Mouse (Mus musculus): ENCODE results near the gene Atpif1. TPM values are rescaled to one million over a fixed set of nuclear protein-coding genes. Genes with fewer than 3 reads are reported as not detected.
"Not testable (repeated sequence)": the region's sequence is repeated elsewhere in the genome, so short reads cannot be mapped to it uniquely, and the experiment has no call there.

Gene Atpif1
- total and polyA plus RNA-seq, 2 experiments, result 25.9 to 87.1 TPM

GRCm38 (mm10) chr4:132488976-132489375 is 44.5 kb downstream of the Atpif1 start:
- Histone ChIP-seq H3K27ac (replicated peaks; ENCODE audit: insufficient read depth, low read depth, low read length) (peak overlapping the region; percentile 71), H3K36me3 (ENCODE audit: control insufficient read depth, insufficient read depth, low read length) (0 out of 2 replicates have a peak, but pooled peaks cover 2% of the 10 kb centered on the region), H3K4me3 (ENCODE audit: insufficient read depth, low read depth, low read length) (no peak overlapping the region), H3K79me2 (ENCODE audit: control insufficient read depth, insufficient read depth, low read length) (no peaks in the 10 kb centered on the region), H3K27me3 (ENCODE audit: control insufficient read depth, insufficient read depth, low read length) (no peaks in the 10 kb centered on the region), H3K9ac (ENCODE audit: low read depth, low read length) (no peak overlapping the region), H3K4me1 (ENCODE audit: control insufficient read depth, insufficient read depth, low read length) (peaks cover 46% of the 10 kb centered on the region)
- DNase-seq (ENCODE audit: extremely low read depth, low read depth, low spot score), result no peak
- 78% methylated on average over 6 of the region's 6 CpGs for WGBS
- TF ChIP-seq POLR2A (IDR thresholded peaks at IDR 0.05; ENCODE audit: extremely low read depth, insufficient read depth, low read length) (no peak), CTCF (IDR thresholded peaks at IDR 0.05; ENCODE audit: low read depth, low read length) (no peak)

GRCm38 (mm10) chr4:132488521-132488920 is 44.9 kb downstream of the Atpif1 start:
- no peaks in the 10 kb centered on the region for H3K27me3 ChIP-seq (ENCODE audit: control insufficient read depth, insufficient read depth, low read length)
- H3K36me3 ChIP-seq (ENCODE audit: control insufficient read depth, insufficient read depth, low read length), result no peaks in the 10 kb centered on the region
- no peak for TF ChIP-seq CTCF (IDR thresholded peaks at IDR 0.05; ENCODE audit: low read depth, low read length)
- no peak for TF ChIP-seq POLR2A (IDR thresholded peaks at IDR 0.05; ENCODE audit: extremely low read depth, insufficient read depth, low read length)
- 3% methylated on average over 3 of the region's 3 CpGs for WGBS
- DNase-seq (ENCODE audit: extremely low read depth, low read depth, low spot score), result peak; percentile 96
- peak overlapping the region; percentile 51; the same call in 1 of the 2 replicates for H3K9ac ChIP-seq (ENCODE audit: low read depth, low read length)
- H3K27ac ChIP-seq (replicated peaks; ENCODE audit: insufficient read depth, low read depth, low read length), result peak overlapping the region; percentile 84
- peaks cover 48% of the 10 kb centered on the region for H3K4me1 ChIP-seq (ENCODE audit: control insufficient read depth, insufficient read depth, low read length)
- no peaks in the 10 kb centered on the region for H3K79me2 ChIP-seq (ENCODE audit: control insufficient read depth, insufficient read depth, low read length)
- no peak overlapping the region for H3K4me3 ChIP-seq (ENCODE audit: insufficient read depth, low read depth, low read length)

DNA sequence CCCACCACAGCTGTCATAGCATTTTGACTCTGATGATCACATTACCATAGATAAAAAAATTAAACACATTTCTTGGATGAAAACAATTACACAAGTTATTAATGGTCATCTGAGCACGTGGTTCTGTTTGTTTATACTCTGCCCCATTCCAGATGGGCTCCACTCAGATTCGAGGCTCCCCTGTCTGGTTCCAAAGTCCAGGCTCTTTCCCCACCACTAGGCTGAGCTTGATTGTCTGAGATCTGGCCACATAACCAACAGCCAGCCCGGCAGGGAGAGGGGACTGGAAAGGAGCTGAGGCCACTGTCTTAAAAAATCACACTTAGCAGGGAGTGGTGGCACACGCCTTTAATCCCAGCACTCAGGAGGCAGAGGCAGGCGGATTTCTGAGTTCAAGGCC is 48.6 kb downstream of the Atpif1 start:
- no peak overlapping the region for H3K9ac ChIP-seq (ENCODE audit: low read depth, low read length)
- H3K79me2 ChIP-seq (ENCODE audit: control insufficient read depth, insufficient read depth, low read length), result no peaks in the 10 kb centered on the region
- H3K27me3 ChIP-seq (ENCODE audit: control insufficient read depth, insufficient read depth, low read length), result no peaks in the 10 kb centered on the region
- TF ChIP-seq CTCF (IDR thresholded peaks at IDR 0.05; ENCODE audit: low read depth, low read length), result no peak
- WGBS, result 17% methylated on average over 5 of the region's 5 CpGs
- peak; percentile 97 for DNase-seq (ENCODE audit: extremely low read depth, low read depth, low spot score)
- peaks cover 28% of the 10 kb centered on the region for H3K4me1 ChIP-seq (ENCODE audit: control insufficient read depth, insufficient read depth, low read length)
- no peaks in the 10 kb centered on the region for H3K36me3 ChIP-seq (ENCODE audit: control insufficient read depth, insufficient read depth, low read length)
- H3K4me3 ChIP-seq (ENCODE audit: insufficient read depth, low read depth, low read length), result no peak overlapping the region
- peak overlapping the region; percentile 34 for H3K27ac ChIP-seq (replicated peaks; ENCODE audit: insufficient read depth, low read depth, low read length)

GRCm38 (mm10) chr4:132484231-132484630 is 49.2 kb downstream of the Atpif1 start:
- H3K4me3 ChIP-seq (ENCODE audit: insufficient read depth, low read depth, low read length), result no peak overlapping the region
- no peaks in the 10 kb centered on the region for H3K36me3 ChIP-seq (ENCODE audit: control insufficient read depth, insufficient read depth, low read length)
- H3K9ac ChIP-seq (ENCODE audit: low read depth, low read length), result no peak overlapping the region
- H3K4me1 ChIP-seq (ENCODE audit: control insufficient read depth, insufficient read depth, low read length), result peaks cover 25% of the 10 kb centered on the region
- peak; percentile 50 for DNase-seq (ENCODE audit: extremely low read depth, low read depth, low spot score)
- H3K27ac ChIP-seq (replicated peaks; ENCODE audit: insufficient read depth, low read depth, low read length), result peak overlapping the region; percentile 34
- WGBS, result 51% methylated on average over 4 of the region's 4 CpGs
- H3K79me2 ChIP-seq (ENCODE audit: control insufficient read depth, insufficient read depth, low read length), result no peaks in the 10 kb centered on the region
- TF ChIP-seq CTCF (IDR thresholded peaks at IDR 0.05; ENCODE audit: low read depth, low read length) (no peak), POLR2A (IDR thresholded peaks at IDR 0.05; ENCODE audit: extremely low read depth, insufficient read depth, low read length) (no peak)
- H3K27me3 ChIP-seq (ENCODE audit: control insufficient read depth, insufficient read depth, low read length), result no peaks in the 10 kb centered on the region

- 9% methylated on average over 13 of the region's 13 CpGs for whole genome bisulfite sequencing
- H3K4me3 ChIP-seq (ENCODE audit: insufficient read depth, low read depth, low read length), result no peak overlapping the region
- H3K27ac ChIP-seq (replicated peaks; ENCODE audit: insufficient read depth, low read depth, low read length), result peak overlapping the region; percentile 79
- H3K79me2 ChIP-seq (ENCODE audit: control insufficient read depth, insufficient read depth, low read length), result no peaks in the 10 kb centered on the region
- H3K4me1 ChIP-seq (ENCODE audit: control insufficient read depth, insufficient read depth, low read length), result peaks cover 17% of the 10 kb centered on the region
- no peaks in the 10 kb centered on the region for H3K27me3 ChIP-seq (ENCODE audit: control insufficient read depth, insufficient read depth, low read length)
- no peaks in the 10 kb centered on the region for H3K36me3 ChIP-seq (ENCODE audit: control insufficient read depth, insufficient read depth, low read length)
- DNase-seq (ENCODE audit: extremely low read depth, low read depth, low spot score), result peak; percentile 98
- TF ChIP-seq CTCF (IDR thresholded peaks at IDR 0.05; ENCODE audit: low read depth, low read length), result no peak
- TF ChIP-seq POLR2A (IDR thresholded peaks at IDR 0.05; ENCODE audit: extremely low read depth, insufficient read depth, low read length), result no peak
- no peak overlapping the region for H3K9ac ChIP-seq (ENCODE audit: low read depth, low read length)
Measured at GRCm38 (mm10) chr4:132482956-132483608, 50.4 kb downstream of the Atpif1 start.

- not testable (repeated sequence) for H3K36me3 ChIP-seq (ENCODE audit: control insufficient read depth, insufficient read depth, low read length); DNase-seq (ENCODE audit: extremely low read depth, low read depth, low spot score); H3K79me2 ChIP-seq (ENCODE audit: control insufficient read depth, insufficient read depth, low read length); H3K27me3 ChIP-seq (ENCODE audit: control insufficient read depth, insufficient read depth, low read length); H3K9ac ChIP-seq (ENCODE audit: low read depth, low read length); H3K27ac ChIP-seq (replicated peaks; ENCODE audit: insufficient read depth, low read depth, low read length); H3K4me3 ChIP-seq (ENCODE audit: insufficient read depth, low read depth, low read length)
- 81% methylated on average over 3 of the region's 3 CpGs for WGBS
- H3K4me1 ChIP-seq (ENCODE audit: control insufficient read depth, insufficient read depth, low read length), result peaks cover 13% of the 10 kb centered on the region
Measured at GRCm38 (mm10) chr4:132482104-132482503, 51.4 kb downstream of the Atpif1 start.

Other genes starting within 250 kb of the Atpif1 start
- 0.40 TPM in 1 of 2 replicates, not detected in the other for gene Rab42, start 230.3 kb downstream of the Atpif1 start, total RNA-seq (2014; rRNA removed)
- gene Rab42, start 230.3 kb downstream of the Atpif1 start, polyA plus RNA-seq (2012; rRNA removed), result not detected in 2 replicates
- 28.3 and 29.5 TPM in 2 replicates for gene Trnau1ap, start 204.1 kb downstream of the Atpif1 start, total RNA-seq (2014; rRNA removed)
- gene Trnau1ap, start 204.1 kb downstream of the Atpif1 start, polyA plus RNA-seq (2012; rRNA removed), result 11.2 and 12.2 TPM in 2 replicates
- gene Rcc1, start 180.1 kb downstream of the Atpif1 start, total RNA-seq (2014; rRNA removed), result 3.0 and 4.2 TPM in 2 replicates
- gene Rcc1, start 180.1 kb downstream of the Atpif1 start, polyA plus RNA-seq (2012; rRNA removed), result 2.8 and 4.0 TPM in 2 replicates
- gene Phactr4, start 111.2 kb downstream of the Atpif1 start, total RNA-seq (2014; rRNA removed), result 6.6 and 8.9 TPM in 2 replicates
- gene Phactr4, start 111.2 kb downstream of the Atpif1 start, polyA plus RNA-seq (2012; rRNA removed), result 7.2 and 8.0 TPM in 2 replicates
- 3.8 TPM in 2 replicates for gene Med18, start 69.7 kb downstream of the Atpif1 start, total RNA-seq (2014; rRNA removed)
- 1.0 and 1.4 TPM in 2 replicates for gene Med18, start 69.7 kb downstream of the Atpif1 start, polyA plus RNA-seq (2012; rRNA removed)
- 2.7 and 3.6 TPM in 2 replicates for gene Sesn2, start 23.2 kb downstream of the Atpif1 start, total RNA-seq (2014; rRNA removed)
- gene Sesn2, start 23.2 kb downstream of the Atpif1 start, polyA plus RNA-seq (2012; rRNA removed), result 5.5 and 6.0 TPM in 2 replicates
- gene Dnajc8, start 1.9 kb upstream of the Atpif1 start, total RNA-seq (2014; rRNA removed), result 17.0 and 26.1 TPM in 2 replicates
- 9.7 and 10.4 TPM in 2 replicates for gene Dnajc8, start 1.9 kb upstream of the Atpif1 start, polyA plus RNA-seq (2012; rRNA removed)
- 1.0 and 1.3 TPM in 2 replicates for gene Ptafr, start 30.4 kb upstream of the Atpif1 start, total RNA-seq (2014; rRNA removed)
- 0.73 and 1.0 TPM in 2 replicates for gene Ptafr, start 30.4 kb upstream of the Atpif1 start, polyA plus RNA-seq (2012; rRNA removed)
- 6.7 and 6.8 TPM in 2 replicates for gene Eya3, start 105.3 kb upstream of the Atpif1 start, total RNA-seq (2014; rRNA removed)
- gene Eya3, start 105.3 kb upstream of the Atpif1 start, polyA plus RNA-seq (2012; rRNA removed), result 9.0 and 9.2 TPM in 2 replicates
- 3.0 and 6.1 TPM in 2 replicates for gene Xkr8, start 198.9 kb upstream of the Atpif1 start, total RNA-seq (2014; rRNA removed)
- gene Xkr8, start 198.9 kb upstream of the Atpif1 start, polyA plus RNA-seq (2012; rRNA removed), result 5.9 and 10.1 TPM in 2 replicates
- gene Smpdl3b, start 223.6 kb upstream of the Atpif1 start, total RNA-seq (2014; rRNA removed), result 0.34 and 0.65 TPM in 2 replicates
- 0.16 and 0.34 TPM in 2 replicates for gene Smpdl3b, start 223.6 kb upstream of the Atpif1 start, polyA plus RNA-seq (2012; rRNA removed)
- 6.6 and 8.1 TPM in 2 replicates for gene Rpa2, start 234.7 kb upstream of the Atpif1 start, total RNA-seq (2014; rRNA removed)
- 9.2 and 11.1 TPM in 2 replicates for gene Rpa2, start 234.7 kb upstream of the Atpif1 start, polyA plus RNA-seq (2012; rRNA removed)